Mouse (Mus musculus): ENCODE results near the gene Hs3st4. TPM values are rescaled to one million over a fixed set of nuclear protein-coding genes. Genes with fewer than 3 reads are reported as not detected.
A peak's percentile ranks its signal among the peaks of the same experiment; 100 is the strongest.

Hs3st4 gene
- polyA plus RNA-seq (2015; fragmentation: Nextera tagmentation; extraction: Ambion mirVana): 0.17 and 0.52 TPM in 2 replicates

DNA sequence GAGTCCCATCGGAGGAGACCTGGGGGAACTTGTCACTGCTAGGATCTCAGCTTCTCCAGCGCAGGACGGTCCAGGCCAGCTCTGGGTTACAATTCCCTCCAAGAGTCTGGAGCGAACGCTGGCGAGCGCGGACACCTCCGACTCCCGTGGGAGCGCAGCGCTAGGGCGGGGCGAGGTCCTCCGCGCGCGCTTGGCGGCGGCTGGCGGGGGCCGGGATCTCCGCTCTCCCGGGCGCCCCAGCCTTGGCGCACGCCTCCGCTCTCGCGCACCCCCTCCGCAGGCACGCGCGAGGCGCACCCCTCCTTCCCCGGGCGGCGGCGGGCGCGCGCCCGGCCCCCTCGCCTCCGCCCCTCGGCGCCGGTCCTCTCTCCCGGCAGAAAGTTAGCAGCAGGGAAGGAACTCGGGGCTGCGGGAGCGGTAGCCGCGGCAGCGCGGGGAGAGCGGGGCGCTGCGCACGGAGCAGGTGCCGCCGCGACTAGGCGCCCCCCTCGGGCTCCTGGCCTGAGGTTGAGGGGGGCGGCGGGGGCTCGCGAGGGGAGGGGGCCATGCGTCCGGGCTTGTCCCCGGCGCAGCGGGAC is at the start of gene Hs3st4:
Gene Hs3st4 (plus strand): TSS at position 409 of the 578 bp plus-strand sequence.
- peak within 1 kb of the TSS; percentile 62 for H3K4me3 ChIP-seq
- H3K9ac ChIP-seq: peak within 1 kb of the TSS; percentile 60
- H3K9me3 ChIP-seq: no peaks in the 10 kb centered on the region
- no peaks in the 10 kb centered on the region for H3K36me3 ChIP-seq
- H3K4me1 ChIP-seq: peaks cover 12% of the 10 kb centered on the region
- H3K27me3 ChIP-seq: peaks cover 97% of the 10 kb centered on the region
- ATAC-seq (ENCODE audit: insufficient number of reproducible peaks, insufficient read depth, low FRiP score, low TSS enrichment, low read depth): no peak
- under 1% methylated on average over 57 of the region's 74 CpGs for WGBS
- H3K27ac ChIP-seq: no peak within 1 kb of the TSS
- H3K4me2 ChIP-seq: peak within 1 kb of the TSS; percentile 99

DNA sequence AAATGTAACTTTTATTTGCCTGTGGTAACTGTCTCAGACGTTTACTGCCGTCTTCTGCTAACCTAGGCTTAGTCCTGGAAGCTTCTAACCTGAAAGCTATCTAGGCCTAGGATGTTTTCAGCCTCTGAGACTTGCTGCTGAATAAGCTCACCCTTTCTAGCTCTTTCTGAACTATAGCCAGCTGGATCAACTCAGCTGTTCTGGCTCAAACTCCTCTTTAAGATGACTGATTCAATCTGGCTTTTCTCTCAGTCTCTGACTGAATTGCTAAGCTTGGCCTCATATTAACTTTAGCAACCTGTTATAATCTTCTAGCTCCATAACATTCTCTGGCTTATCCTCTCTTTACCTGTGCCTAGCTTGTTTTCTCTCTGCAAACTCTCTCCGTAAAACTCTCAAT is 35.8 kb upstream of the Hs3st4 start:
- Histone ChIP-seq H3K36me3 (no peaks in the 10 kb centered on the region), H3K4me2 (no peak overlapping the region), H3K9ac (no peak overlapping the region), H3K4me3 (no peak overlapping the region), H3K27ac (no peak overlapping the region), H3K27me3 (no peaks in the 10 kb centered on the region), H3K4me1 (no peaks in the 10 kb centered on the region), H3K9me3 (no peaks in the 10 kb centered on the region)
- 75% methylated on average over 3 of the region's 3 CpGs for WGBS
- no peak for ATAC-seq (ENCODE audit: insufficient number of reproducible peaks, insufficient read depth, low FRiP score, low TSS enrichment, low read depth)

- ATAC-seq (ENCODE audit: insufficient number of reproducible peaks, insufficient read depth, low FRiP score, low TSS enrichment, low read depth): no peak
- Histone ChIP-seq H3K27ac (no peak overlapping the region), H3K27me3 (no peaks in the 10 kb centered on the region), H3K36me3 (no peaks in the 10 kb centered on the region), H3K9ac (no peak overlapping the region), H3K9me3 (no peaks in the 10 kb centered on the region), H3K4me1 (no peaks in the 10 kb centered on the region), H3K4me3 (no peak overlapping the region), H3K4me2 (no peak overlapping the region)
- WGBS: 70% methylated on average over 5 of the region's 5 CpGs
Observed at GRCm38 (mm10) chr7:123963021-123963420, 19.6 kb upstream of the Hs3st4 start.

DNA sequence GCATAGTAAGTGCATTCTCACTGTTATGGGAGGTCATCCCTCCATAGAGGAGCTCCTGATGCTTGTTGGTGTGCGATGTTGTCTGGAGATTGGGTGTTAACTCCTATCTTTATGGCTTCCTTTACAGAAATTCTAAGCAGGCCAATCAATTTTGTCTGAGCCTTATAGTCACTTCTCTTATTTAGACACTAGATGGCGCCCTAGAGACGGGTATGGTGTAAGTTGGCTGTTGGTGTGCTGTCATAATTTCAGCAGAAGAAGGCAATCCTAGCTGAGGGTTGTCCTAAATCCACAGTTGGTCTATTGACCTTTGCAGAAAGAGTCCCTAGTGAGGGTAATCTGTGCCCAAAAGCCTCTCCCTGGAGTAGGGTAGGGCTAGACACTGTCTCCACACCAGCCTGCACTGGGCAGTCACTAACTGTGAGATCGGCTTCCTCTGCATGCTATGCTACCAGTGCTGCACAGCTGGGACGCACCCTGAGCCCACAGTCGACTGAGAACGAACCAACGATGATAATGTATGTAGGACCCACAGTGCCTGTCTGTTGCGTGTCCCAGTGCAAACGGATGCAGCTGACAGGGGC is 18.0 kb upstream of the Hs3st4 start:
- Histone ChIP-seq H3K4me2 (no peak overlapping the region), H3K36me3 (no peaks in the 10 kb centered on the region), H3K4me3 (no peak overlapping the region), H3K9ac (no peak overlapping the region), H3K4me1 (no peaks in the 10 kb centered on the region), H3K27me3 (no peaks in the 10 kb centered on the region), H3K27ac (no peak overlapping the region), H3K9me3 (no peaks in the 10 kb centered on the region)
- 53% methylated on average over 10 of the region's 10 CpGs for WGBS
- no peak for ATAC-seq (ENCODE audit: insufficient number of reproducible peaks, insufficient read depth, low FRiP score, low TSS enrichment, low read depth)

DNA sequence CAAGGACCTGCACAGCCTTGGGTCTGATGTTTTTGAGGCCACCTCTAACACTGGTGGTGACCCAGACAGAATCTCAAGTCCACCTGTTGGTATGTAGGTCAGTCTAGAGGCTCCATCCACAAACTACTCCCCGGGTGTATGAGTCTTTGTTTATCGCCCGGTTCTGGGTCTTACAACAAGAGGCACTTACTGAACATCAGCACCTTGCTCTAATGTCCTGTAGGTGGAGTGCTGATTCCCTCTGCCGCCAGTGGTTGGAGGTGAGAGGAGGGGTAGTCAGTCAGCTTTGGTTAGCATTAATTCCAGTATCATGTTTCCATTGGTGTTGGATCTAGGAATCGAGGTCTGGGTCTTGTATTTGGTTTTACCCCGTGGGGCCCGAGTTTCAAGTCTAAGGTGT is 17.2 kb upstream of the Hs3st4 start:
- no peak overlapping the region for H3K27ac ChIP-seq
- no peak overlapping the region for H3K4me2 ChIP-seq
- H3K36me3 ChIP-seq: no peaks in the 10 kb centered on the region
- no peaks in the 10 kb centered on the region for H3K4me1 ChIP-seq
- no peak overlapping the region for H3K4me3 ChIP-seq
- 0 out of 2 replicates have a peak, but pooled peaks have one; percentile 48 for ATAC-seq (ENCODE audit: insufficient number of reproducible peaks, insufficient read depth, low FRiP score, low TSS enrichment, low read depth)
- H3K9ac ChIP-seq: no peak overlapping the region
- H3K9me3 ChIP-seq: no peaks in the 10 kb centered on the region
- no peaks in the 10 kb centered on the region for H3K27me3 ChIP-seq
- 49% methylated on average over 7 of the region's 7 CpGs for WGBS

DNA sequence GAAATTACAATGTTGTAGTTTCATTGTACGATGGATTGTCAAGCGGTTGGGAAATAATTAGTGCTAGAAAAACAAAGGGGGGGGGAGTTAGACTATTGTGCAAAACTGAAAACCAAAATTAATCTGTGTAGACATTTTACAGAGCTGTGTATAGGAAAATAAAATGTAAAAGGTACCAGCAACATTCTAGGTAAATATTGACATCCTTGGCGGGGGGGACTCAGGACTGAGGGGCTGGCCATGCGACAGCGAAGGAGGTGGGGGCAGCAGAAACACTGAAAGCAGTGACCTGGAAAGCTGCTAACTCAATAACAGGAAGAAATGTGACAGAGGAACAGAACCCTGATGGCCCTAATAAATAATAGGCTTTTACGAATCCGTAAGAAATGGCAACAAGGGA is 7.2 kb upstream of the Hs3st4 start:
- no peak for ATAC-seq (ENCODE audit: insufficient number of reproducible peaks, insufficient read depth, low FRiP score, low TSS enrichment, low read depth)
- Histone ChIP-seq H3K27me3 (peaks cover 30% of the 10 kb centered on the region), H3K4me3 (no peak overlapping the region), H3K9me3 (no peaks in the 10 kb centered on the region), H3K4me1 (no peaks in the 10 kb centered on the region), H3K36me3 (no peaks in the 10 kb centered on the region), H3K9ac (no peak overlapping the region), H3K4me2 (no peak overlapping the region), H3K27ac (no peak overlapping the region)
- WGBS: 77% methylated on average over 7 of the region's 7 CpGs

GRCm38 (mm10) chr7:123981435-123981834 is 1.2 kb upstream of the Hs3st4 start:
- Histone ChIP-seq H3K27me3 (peaks cover 87% of the 10 kb centered on the region), H3K4me1 (peaks cover 12% of the 10 kb centered on the region), H3K9ac (no peak overlapping the region), H3K4me3 (no peak overlapping the region), H3K9me3 (no peaks in the 10 kb centered on the region), H3K36me3 (no peaks in the 10 kb centered on the region), H3K27ac (no peak overlapping the region), H3K4me2 (no peak overlapping the region)
- ATAC-seq (ENCODE audit: insufficient number of reproducible peaks, insufficient read depth, low FRiP score, low TSS enrichment, low read depth): no peak
- whole genome bisulfite sequencing: 40% methylated on average over 7 of the region's 7 CpGs

DNA sequence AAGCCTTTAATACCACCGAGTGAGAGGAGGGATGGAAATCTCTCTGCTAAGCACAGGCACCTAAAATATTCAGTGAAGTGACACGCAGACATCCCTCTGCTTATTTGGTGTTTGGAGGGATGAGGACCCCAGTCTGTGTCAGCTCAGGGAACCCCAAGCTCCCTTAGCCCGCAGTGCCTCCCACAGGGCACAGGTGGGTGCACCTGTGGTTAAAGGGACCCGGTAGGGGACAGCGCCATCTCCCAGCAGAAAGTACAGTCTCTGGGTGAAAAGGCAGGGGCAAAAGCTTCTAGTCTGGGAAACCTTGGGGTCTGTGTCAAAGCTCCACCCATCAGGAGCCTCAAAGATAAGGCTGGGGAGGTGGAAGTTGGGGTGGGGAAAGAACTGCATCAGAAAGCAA is 659 bp upstream of the Hs3st4 start:
- H3K4me3 ChIP-seq: peak overlapping the region; percentile 62
- H3K9me3 ChIP-seq: no peaks in the 10 kb centered on the region
- H3K4me2 ChIP-seq: peak overlapping the region; percentile 99
- no peak for ATAC-seq (ENCODE audit: insufficient number of reproducible peaks, insufficient read depth, low FRiP score, low TSS enrichment, low read depth)
- peaks cover 93% of the 10 kb centered on the region for H3K27me3 ChIP-seq
- H3K9ac ChIP-seq: peak overlapping the region; percentile 57; the same call in 1 of the 2 replicates
- no peak overlapping the region for H3K27ac ChIP-seq
- H3K36me3 ChIP-seq: no peaks in the 10 kb centered on the region
- peaks cover 12% of the 10 kb centered on the region for H3K4me1 ChIP-seq
- WGBS: 2% methylated on average over 5 of the region's 5 CpGs

DNA sequence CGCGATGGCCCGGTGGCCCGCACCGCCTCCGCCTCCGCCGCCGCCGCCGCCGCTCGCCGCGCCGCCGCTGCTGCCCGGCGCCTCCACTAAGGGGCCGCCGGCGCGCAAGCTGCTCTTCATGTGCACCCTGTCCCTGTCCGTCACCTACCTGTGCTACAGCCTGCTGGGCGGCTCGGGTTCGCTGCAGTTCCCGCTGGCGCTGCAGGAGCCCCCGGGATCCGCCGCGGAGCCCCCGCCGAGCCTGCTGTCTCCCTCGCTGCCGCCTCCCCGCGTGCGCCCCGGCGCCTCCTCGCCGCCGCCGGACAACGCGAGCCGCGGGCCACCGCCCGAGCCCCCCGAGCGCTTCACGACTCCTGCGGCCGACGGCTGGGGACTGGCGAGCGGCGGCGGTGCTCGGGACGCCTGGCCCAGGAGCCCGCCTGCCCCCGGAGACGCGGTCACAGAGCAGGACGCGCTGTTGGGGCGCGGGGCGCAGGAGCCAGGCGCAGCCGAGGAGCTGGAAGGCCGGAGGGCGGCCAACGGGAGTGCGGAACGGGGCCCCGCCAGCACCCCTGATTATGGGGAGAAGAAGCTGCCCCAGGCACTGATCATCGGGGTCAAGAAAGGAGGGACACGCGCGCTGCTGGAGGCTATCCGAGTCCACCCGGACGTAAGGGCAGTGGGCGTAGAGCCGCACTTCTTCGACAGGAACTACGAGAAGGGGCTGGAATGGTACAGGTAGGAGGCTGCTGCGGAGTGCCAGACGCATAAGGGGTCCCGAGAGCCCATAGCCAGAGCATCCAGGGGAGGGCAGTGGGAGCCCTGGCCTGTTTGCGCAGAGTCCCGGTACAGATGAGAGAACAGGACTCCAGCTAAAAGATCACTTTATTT is 743 bp downstream of the Hs3st4 start:
- Histone ChIP-seq H3K27ac (no peak overlapping the region), H3K4me2 (peak overlapping the region; percentile 99), H3K4me3 (peak overlapping the region; percentile 62), H3K9me3 (no peaks in the 10 kb centered on the region), H3K27me3 (peaks cover 100% of the 10 kb centered on the region), H3K36me3 (no peaks in the 10 kb centered on the region), H3K9ac (peak overlapping the region; percentile 60), H3K4me1 (peaks cover 12% of the 10 kb centered on the region)
- ATAC-seq (ENCODE audit: insufficient number of reproducible peaks, insufficient read depth, low FRiP score, low TSS enrichment, low read depth): no peak
- WGBS: under 1% methylated on average over 77 of the region's 97 CpGs

GRCm38 (mm10) chr7:123992121-123992520 is 9.5 kb downstream of the Hs3st4 start:
- Histone ChIP-seq H3K9me3 (no peaks in the 10 kb centered on the region), H3K4me2 (no peak overlapping the region), H3K4me1 (no peaks in the 10 kb centered on the region), H3K36me3 (no peaks in the 10 kb centered on the region), H3K27me3 (peaks cover 31% of the 10 kb centered on the region), H3K9ac (no peak overlapping the region), H3K4me3 (no peak overlapping the region), H3K27ac (no peak overlapping the region)
- 67% methylated on average over 3 of the region's 3 CpGs for WGBS
- no peak for ATAC-seq (ENCODE audit: insufficient number of reproducible peaks, insufficient read depth, low FRiP score, low TSS enrichment, low read depth)

DNA sequence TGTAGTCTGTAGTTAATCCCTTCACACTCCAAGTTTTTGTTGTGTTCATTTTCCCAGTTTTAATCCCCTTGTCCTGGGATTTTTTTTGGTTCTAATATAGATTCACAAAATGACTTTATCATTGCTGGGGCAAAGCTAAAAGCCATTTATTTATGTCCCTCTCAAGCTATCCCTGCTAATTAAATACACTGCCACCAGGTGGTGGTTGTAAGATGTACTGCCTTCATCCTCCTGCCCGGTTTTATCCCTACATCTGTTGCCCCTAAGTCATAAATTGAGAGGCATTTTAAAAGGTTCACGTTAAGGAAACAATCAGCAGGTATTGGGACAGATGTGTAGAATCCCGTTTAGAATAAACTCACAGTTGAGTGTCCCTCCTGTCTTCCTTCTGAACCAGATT is 14.6 kb downstream of the Hs3st4 start:
- Histone ChIP-seq H3K4me2 (no peak overlapping the region), H3K9me3 (no peaks in the 10 kb centered on the region), H3K27ac (no peak overlapping the region), H3K36me3 (no peaks in the 10 kb centered on the region), H3K4me1 (no peaks in the 10 kb centered on the region), H3K27me3 (no peaks in the 10 kb centered on the region), H3K4me3 (no peak overlapping the region), H3K9ac (no peak overlapping the region)
- ATAC-seq (ENCODE audit: insufficient number of reproducible peaks, insufficient read depth, low FRiP score, low TSS enrichment, low read depth): no peak
- 37% methylated on average over 3 of the region's 3 CpGs for WGBS

DNA sequence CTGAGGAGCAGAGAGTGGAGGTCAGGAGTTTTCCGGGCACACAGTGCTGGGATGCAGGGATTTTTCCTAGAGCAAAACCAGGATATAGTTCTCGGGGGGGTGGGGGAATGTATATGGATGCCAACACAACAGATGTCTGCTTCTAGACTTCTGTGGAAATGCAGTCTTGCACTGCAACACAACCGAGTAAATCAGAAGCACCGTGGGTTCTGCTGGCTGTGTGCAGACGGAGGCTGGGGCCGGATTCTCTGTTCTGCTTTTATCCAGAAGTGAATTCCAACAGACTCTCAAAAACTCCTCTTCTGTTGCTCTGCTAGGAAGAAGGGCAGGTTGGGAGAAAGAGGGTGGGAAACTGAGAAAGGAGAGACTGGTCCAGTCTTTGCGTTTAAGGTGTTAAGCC is 15.9 kb downstream of the Hs3st4 start:
- Histone ChIP-seq H3K4me3 (no peak overlapping the region), H3K9ac (no peak overlapping the region), H3K27me3 (no peaks in the 10 kb centered on the region), H3K4me1 (no peaks in the 10 kb centered on the region), H3K36me3 (no peaks in the 10 kb centered on the region), H3K27ac (no peak overlapping the region), H3K9me3 (no peaks in the 10 kb centered on the region), H3K4me2 (no peak overlapping the region)
- ATAC-seq (ENCODE audit: insufficient number of reproducible peaks, insufficient read depth, low FRiP score, low TSS enrichment, low read depth): no peak
- WGBS: 65% methylated on average over 7 of the region's 7 CpGs
